Comparison of ENCODE assay signal across 8 mouse cellular contexts in genomic region chr15:98628589-98629254, GRCm38 (mm10). TPM values are rescaled to one million over a fixed set of nuclear protein-coding genes. Genes with fewer than 3 reads are reported as not detected.
A peak's percentile ranks its signal among the peaks of the same experiment; 100 is the strongest.
DNase-seq lines count a peak whose midpoint lies in the region; ATAC-seq and TF ChIP-seq lines count a peak whose summit lies in the region.

No protein-coding gene starts in this region.

- peak overlapping the region; percentile 19; the same call in 1 of the 2 replicates for H3K27ac ChIP-seq in layer of hippocampus, adult 2 months
- no peak overlapping the region for H3K27ac ChIP-seq in embryonic facial prominence, embryonic 15.5 days (replicated peaks)
- H3K27ac ChIP-seq in intestine, postnatal 0 days (ENCODE audit: low read depth, low read length), result no peak overlapping the region; the same call in 1 of the 2 replicates
- peak overlapping the region; percentile 49; the same call in 1 of the 2 replicates for H3K27ac ChIP-seq in neural tube, embryonic 14.5 days (ENCODE audit: low read depth, low read length)

- peak overlapping the region; percentile 32; the same call in 1 of the 2 replicates for H3K4me3 ChIP-seq in layer of hippocampus, adult 2 months
- 0 out of 2 replicates have a peak overlapping the region, but pooled peaks have one; percentile 6 for H3K4me3 ChIP-seq in embryonic facial prominence, embryonic 15.5 days (replicated peaks)
- 0 out of 2 replicates have a peak overlapping the region, but pooled peaks have one; percentile 11 for H3K4me3 ChIP-seq in intestine, postnatal 0 days (ENCODE audit: low read depth, low read length)
- no peak overlapping the region for H3K4me3 ChIP-seq in neural tube, embryonic 14.5 days (ENCODE audit: low read depth, low read length)

- WGBS in embryonic facial prominence, embryonic 15.5 days, result 12% methylated on average over 20 of the region's 20 CpGs
- WGBS in intestine, postnatal 0 days, result 29% methylated on average over 20 of the region's 20 CpGs
- WGBS in neural tube, embryonic 14.5 days, result 3% methylated on average over 20 of the region's 20 CpGs

- ATAC-seq in embryonic facial prominence, embryonic 15.5 days (ENCODE audit: insufficient number of reproducible peaks, low FRiP score, low TSS enrichment, low read depth), result no peak
- no peak for ATAC-seq in intestine, postnatal 0 days
- ATAC-seq in neural tube, embryonic 14.5 days (ENCODE audit: low read depth), result peak; percentile 48; the same call in 1 of the 2 replicates

- H3K27me3 ChIP-seq in embryonic facial prominence, embryonic 15.5 days, result peaks cover 8% of the 10 kb centered on the region; the same call in 1 of the 2 replicates
- H3K27me3 ChIP-seq in intestine, postnatal 0 days (replicated peaks; ENCODE audit: control insufficient read depth, insufficient read depth, low read length), result peaks cover 22% of the 10 kb centered on the region; the same call in 1 of the 2 replicates
- H3K27me3 ChIP-seq in neural tube, embryonic 14.5 days (ENCODE audit: control insufficient read depth, insufficient read depth, low read length), result no peaks in the 10 kb centered on the region

- no peak for TF ChIP-seq CTCF in layer of hippocampus, adult 2 months (conservative IDR thresholded peaks at IDR 0.05)
- TF ChIP-seq CTCF in intestine, postnatal 0 days (IDR thresholded peaks at IDR 0.05; ENCODE audit: low read depth), result no peak

- peak overlapping the region; percentile 27 for H3K4me2 ChIP-seq in embryonic facial prominence, embryonic 15.5 days (replicated peaks)
- peak overlapping the region; percentile 47 for H3K4me2 ChIP-seq in intestine, postnatal 0 days (replicated peaks; ENCODE audit: low read depth)
- H3K4me2 ChIP-seq in neural tube, embryonic 14.5 days (ENCODE audit: low read depth, low read length), result peak overlapping the region; percentile 32; the same call in 1 of the 2 replicates

- H3K36me3 ChIP-seq in embryonic facial prominence, embryonic 15.5 days, result no peaks in the 10 kb centered on the region
- H3K36me3 ChIP-seq in intestine, postnatal 0 days (ENCODE audit: control insufficient read depth, insufficient read depth), result no peaks in the 10 kb centered on the region
- H3K36me3 ChIP-seq in neural tube, embryonic 14.5 days (ENCODE audit: control insufficient read depth, insufficient read depth, low read length), result no peaks in the 10 kb centered on the region

- peaks cover 56% of the 10 kb centered on the region for H3K4me1 ChIP-seq in embryonic facial prominence, embryonic 15.5 days
- no peaks in the 10 kb centered on the region for H3K4me1 ChIP-seq in intestine, postnatal 0 days (replicated peaks; ENCODE audit: control insufficient read depth, insufficient read depth, low read length)
- peaks cover 23% of the 10 kb centered on the region; the same call in 1 of the 2 replicates for H3K4me1 ChIP-seq in neural tube, embryonic 14.5 days (ENCODE audit: control insufficient read depth, insufficient read depth, low read length)

- DNase-seq in layer of hippocampus, adult 2 months (ENCODE audit: low spot score in 2 of 2), result no peak
- no peak for DNase-seq in layer of hippocampus, postnatal 25 days (ENCODE audit: extremely low spot score in 1 of 2, low spot score in 1 of 2)
- no peak for DNase-seq in right cerebral cortex, adult 18-20 months
- DNase-seq in frontal cortex, postnatal 36 days (ENCODE audit: low spot score in 2 of 2), result no peak
- DNase-seq in ovary, postnatal 10 days (ENCODE audit: low spot score), result no peak

- H3K9ac ChIP-seq in embryonic facial prominence, embryonic 15.5 days, result no peak overlapping the region
- no peak overlapping the region for H3K9ac ChIP-seq in intestine, postnatal 0 days (ENCODE audit: low read depth, low read length)
- H3K9ac ChIP-seq in neural tube, embryonic 14.5 days (replicated peaks; ENCODE audit: low read depth, low read length), result peak overlapping the region; percentile 48

- no peaks in the 10 kb centered on the region for H3K9me3 ChIP-seq in embryonic facial prominence, embryonic 15.5 days (replicated peaks)
- H3K9me3 ChIP-seq in intestine, postnatal 0 days (ENCODE audit: control insufficient read depth), result no peaks in the 10 kb centered on the region
- H3K9me3 ChIP-seq in neural tube, embryonic 14.5 days (ENCODE audit: control insufficient read depth, low read length), result no peaks in the 10 kb centered on the region

RNA-seq across cellular contexts. Expression of gene Cacnb3, which starts 1.9 kb away (rescaled TPM):
- 100 to 1,000 TPM; 207 to 212 TPM for total RNA-seq in layer of hippocampus, adult 2 months (2021)
- 100 to 1,000 TPM; 189 to 209 TPM for total RNA-seq in layer of hippocampus, postnatal 25 days (2021)
- polyA plus RNA-seq in embryonic facial prominence, embryonic 15.5 days (2015; fragmentation: Nextera tagmentation; extraction: Ambion mirVana), result 45.7 and 48.2 TPM in 2 replicates
- 9.3 and 10.3 TPM in 2 replicates for polyA plus RNA-seq in intestine, postnatal 0 days (2015; fragmentation: Nextera tagmentation; extraction: Ambion mirVana)
- 84.9 and 101 TPM in 2 replicates for polyA plus RNA-seq in neural tube, embryonic 14.5 days (2014; fragmentation: Nextera tagmentation; extraction: Ambion mirVana)

RNA-seq across cellular contexts. Expression of gene Adcy6, which starts 18.8 kb away (rescaled TPM):
- total RNA-seq in layer of hippocampus, adult 2 months (2021), result 10 to 100 TPM; 49.6 to 52.4 TPM
- total RNA-seq in layer of hippocampus, postnatal 25 days (2021), result 10 to 100 TPM; 45.1 to 45.8 TPM
- 18.1 and 19.6 TPM in 2 replicates for polyA plus RNA-seq in embryonic facial prominence, embryonic 15.5 days (2015; fragmentation: Nextera tagmentation; extraction: Ambion mirVana)
- polyA plus RNA-seq in intestine, postnatal 0 days (2015; fragmentation: Nextera tagmentation; extraction: Ambion mirVana), result 10.6 and 11.1 TPM in 2 replicates
- 10.2 and 11.6 TPM in 2 replicates for polyA plus RNA-seq in neural tube, embryonic 14.5 days (2014; fragmentation: Nextera tagmentation; extraction: Ambion mirVana)

RNA-seq across cellular contexts. Expression of gene Ddx23, which starts 34.0 kb away (rescaled TPM):
- total RNA-seq in layer of hippocampus, adult 2 months (2021), result 10 to 100 TPM; 79.7 to 87.4 TPM
- 10 to 100 TPM; 75.8 to 79.9 TPM for total RNA-seq in layer of hippocampus, postnatal 25 days (2021)
- 25.1 and 27.9 TPM in 2 replicates for polyA plus RNA-seq in embryonic facial prominence, embryonic 15.5 days (2015; fragmentation: Nextera tagmentation; extraction: Ambion mirVana)
- 9.0 and 11.7 TPM in 2 replicates for polyA plus RNA-seq in intestine, postnatal 0 days (2015; fragmentation: Nextera tagmentation; extraction: Ambion mirVana)
- polyA plus RNA-seq in neural tube, embryonic 14.5 days (2014; fragmentation: Nextera tagmentation; extraction: Ambion mirVana), result 17.9 and 24.9 TPM in 2 replicates

RNA-seq across cellular contexts. Expression of gene Rnd1, which starts 48.5 kb away (rescaled TPM):
- 1 to 10 TPM; 6.4 to 6.9 TPM for total RNA-seq in layer of hippocampus, adult 2 months (2021)
- 1 to 10 TPM; 8.3 to 9.4 TPM for total RNA-seq in layer of hippocampus, postnatal 25 days (2021)
- 0.60 and 1.1 TPM in 2 replicates for polyA plus RNA-seq in embryonic facial prominence, embryonic 15.5 days (2015; fragmentation: Nextera tagmentation; extraction: Ambion mirVana)
- 1.1 and 1.4 TPM in 2 replicates for polyA plus RNA-seq in intestine, postnatal 0 days (2015; fragmentation: Nextera tagmentation; extraction: Ambion mirVana)
- polyA plus RNA-seq in neural tube, embryonic 14.5 days (2014; fragmentation: Nextera tagmentation; extraction: Ambion mirVana), result 4.7 and 7.3 TPM in 2 replicates

RNA-seq across cellular contexts. Expression of gene 4930415O20Rik, which starts 57.9 kb away (rescaled TPM):
- total RNA-seq in layer of hippocampus, adult 2 months (2021), result not detected
- total RNA-seq in layer of hippocampus, postnatal 25 days (2021), result under 1 TPM in 1 of 2 experiments, not detected in 1; 0.73 TPM
- 0.43 TPM in 1 of 2 replicates, not detected in the other for polyA plus RNA-seq in embryonic facial prominence, embryonic 15.5 days (2015; fragmentation: Nextera tagmentation; extraction: Ambion mirVana)
- polyA plus RNA-seq in intestine, postnatal 0 days (2015; fragmentation: Nextera tagmentation; extraction: Ambion mirVana), result not detected in 2 replicates
- 0.40 TPM in 1 of 2 replicates, not detected in the other for polyA plus RNA-seq in neural tube, embryonic 14.5 days (2014; fragmentation: Nextera tagmentation; extraction: Ambion mirVana)

Comparison
In these comparisons a context has a peak if more than half of its experiments do, and no peak if none do; other contexts are left out.
1. H3K27ac ChIP-seq: peak in layer of hippocampus, adult 2 months (single experiment) and neural tube, embryonic 14.5 days (single experiment); none in embryonic facial prominence, embryonic 15.5 days (single experiment) and intestine, postnatal 0 days (single experiment).
2. Peak in every context shown above with its lines, with median percentiles within 50 percentile points of each other: H3K4me2 ChIP-seq.